Mouse (Mus musculus) heart, embryonic 11.5 days (tissue): Measurements from ENCODE around the gene Ankle2. TPM values are rescaled to one million over a fixed set of nuclear protein-coding genes. Genes with fewer than 3 reads are reported as not detected.

ENCODE experiments used
- ATAC-seq: fragments of 200-750 bp; cut with Nextera tagmentation; replicated peaks from 2 replicates; pipeline ENCODE4 v1.8.0; 2017; ENCODE audit warnings: moderate library complexity; ENCODE audit not compliant: insufficient number of reproducible peaks, low FRiP score, low TSS enrichment
- H3K27ac ChIP-seq: fragments of 300-500 bp; sonication (generic); 2 replicates; pipeline ENCODE4 v1.5.1; 2014; ENCODE audit warnings: mild to moderate bottlenecking, low read depth, low read length
- H3K27me3 ChIP-seq: fragments of 300-500 bp; sonication (generic); 2 replicates; pipeline ENCODE4 v1.6.1; 2014; ENCODE audit warnings: mild to moderate bottlenecking, low read length, mixed read lengths; ENCODE audit not compliant: control insufficient read depth, insufficient read depth
- H3K36me3 ChIP-seq: fragments of 300-500 bp; sonication (generic); 2 replicates; pipeline ENCODE4 v1.6.1; 2014; ENCODE audit warnings: mild to moderate bottlenecking, low read length, moderate library complexity, mixed read lengths; ENCODE audit not compliant: control insufficient read depth, insufficient read depth
- H3K4me1 ChIP-seq: fragments of 300-500 bp; sonication (generic); 2 replicates; pipeline ENCODE4 v1.6.1; 2014; ENCODE audit warnings: low read length; ENCODE audit not compliant: control insufficient read depth, insufficient read depth
- H3K4me2 ChIP-seq: fragments of 300-500 bp; sonication (generic); 2 replicates; pipeline ENCODE4 v1.6.1; 2014; ENCODE audit warnings: mild to moderate bottlenecking, moderate library complexity
- H3K4me3 ChIP-seq: fragments of 300-500 bp; sonication (generic); 2 replicates; pipeline ENCODE4 v1.5.1; 2014; ENCODE audit warnings: low read depth, low read length
- H3K9ac ChIP-seq: fragments of 300-500 bp; sonication (generic); 2 replicates; pipeline ENCODE4 v1.6.1; 2014; ENCODE audit warnings: mild to moderate bottlenecking, low read depth, low read length, moderate library complexity
- H3K9me3 ChIP-seq: fragments of 300-500 bp; sonication (generic); replicated peaks from 2 replicates; pipeline ENCODE4 v1.6.1; 2016; ENCODE audit warnings: low read length; ENCODE audit not compliant: control insufficient read depth
- WGBS: fragments of 180-500 bp; shearing (Covaris S2); extraction: QIAGEN DNeasy Blood & Tissue Kit; methylation state at CpG from one replicate; pipeline ENCODE4 v1.1.7; 2014; ENCODE audit not compliant: insufficient replicate concordance; 5-methylcytosine and 5-hydroxymethylcytosine counted together
- polyA plus RNA-seq: library from polyadenylated mRNA; unstranded; fragments of >200 nt; fragmentation: Nextera tagmentation; extraction: Ambion mirVana; gene quantifications from 2 replicates; pipeline ENCODE4 v1.2.1, GENCODE M21; 2014

The Ankle2 gene
- polyA plus RNA-seq, 1 experiment from 2014 or later = 28.7 TPM

GRCm38 (mm10) chr5:110286446-110287083, 55.8 kb downstream of the Ankle2 start:
- Histone ChIP-seq H3K4me1 (0 out of 2 replicates have a peak, but pooled peaks cover 4% of the 10 kb centered on the region), H3K27me3 (no peaks in the 10 kb centered on the region), H3K9me3 (no peaks in the 10 kb centered on the region), H3K4me2 (peak overlapping the region; percentile 94), H3K36me3 (peaks cover 2% of the 10 kb centered on the region; the same call in 1 of the 2 replicates), H3K9ac (peak overlapping the region; percentile 83), H3K4me3 (peak overlapping the region; percentile 66), H3K27ac (peak overlapping the region; percentile 58; the same call in 1 of the 2 replicates)
- peak; percentile 79 for ATAC-seq
- WGBS = 4% methylated on average over 30 of the region's 31 CpGs

DNA sequence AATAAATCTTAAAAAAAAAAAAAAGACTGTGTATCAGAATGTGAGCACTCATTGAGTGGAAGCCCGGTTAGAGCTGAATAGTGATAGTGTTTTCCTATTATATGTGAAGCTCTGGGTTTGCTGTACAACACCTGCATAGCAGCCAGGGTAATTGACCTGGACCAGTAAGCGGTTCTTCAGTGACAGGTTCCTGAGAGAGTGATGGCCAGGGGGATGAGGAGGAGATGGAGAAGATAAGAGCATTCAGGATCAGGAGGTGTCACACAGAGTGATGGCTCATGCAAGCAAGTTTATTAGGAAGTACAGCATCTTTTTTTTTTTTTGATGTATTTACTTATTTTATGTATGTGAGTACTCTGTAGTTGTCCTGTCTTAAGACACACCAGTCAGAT, 56.3 kb downstream of the Ankle2 start:
- H3K4me3 ChIP-seq = peak overlapping the region; percentile 66
- peak overlapping the region; percentile 94 for H3K4me2 ChIP-seq
- H3K9ac ChIP-seq = peak overlapping the region; percentile 43; the same call in 1 of the 2 replicates
- H3K27ac ChIP-seq = no peak overlapping the region
- H3K4me1 ChIP-seq = 0 out of 2 replicates have a peak, but pooled peaks cover 4% of the 10 kb centered on the region
- no peaks in the 10 kb centered on the region for H3K27me3 ChIP-seq
- H3K36me3 ChIP-seq = peaks cover 2% of the 10 kb centered on the region; the same call in 1 of the 2 replicates
- ATAC-seq = no peak
- no peaks in the 10 kb centered on the region for H3K9me3 ChIP-seq
- WGBS = 81% methylated on average over 2 of the region's 2 CpGs

- peaks cover 17% of the 10 kb centered on the region for H3K36me3 ChIP-seq
Observed at GRCm38 (mm10) chr5:110291649-110292048, 60.8 kb downstream of the Ankle2 start.

DNA sequence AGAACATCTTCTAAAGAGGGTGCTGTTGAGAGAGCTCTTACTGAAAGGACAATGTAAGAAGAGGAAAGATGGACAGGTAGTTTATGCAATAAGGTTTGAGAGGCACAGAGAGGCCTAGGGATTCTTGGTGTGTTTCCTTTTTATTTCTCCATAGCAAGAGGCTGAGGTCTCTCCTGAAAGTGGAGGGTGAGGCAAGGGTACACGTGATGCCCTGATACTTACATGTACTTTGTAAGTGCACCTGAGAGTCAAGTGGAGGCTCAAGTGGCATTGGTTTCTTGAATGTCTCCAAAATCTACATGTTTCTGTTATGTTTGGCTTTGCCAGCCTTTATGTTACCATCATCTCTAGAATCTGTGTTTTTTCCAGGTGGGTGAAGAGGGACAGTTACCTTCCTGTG, 65.8 kb downstream of the Ankle2 start:
- no peak overlapping the region for H3K4me3 ChIP-seq
- H3K4me2 ChIP-seq = no peak overlapping the region
- H3K9me3 ChIP-seq = no peaks in the 10 kb centered on the region
- H3K27ac ChIP-seq = no peak overlapping the region
- H3K36me3 ChIP-seq = peaks cover 33% of the 10 kb centered on the region
- no peak for ATAC-seq
- H3K4me1 ChIP-seq = no peaks in the 10 kb centered on the region
- no peaks in the 10 kb centered on the region for H3K27me3 ChIP-seq
- WGBS = 88% methylated on average over 1 of the region's 1 CpGs
- H3K9ac ChIP-seq = no peak overlapping the region

More at GRCm38 (mm10) chr5:110291649-110292048, 60.8 kb downstream of the Ankle2 start:
- no peak overlapping the region for H3K27ac ChIP-seq
- ATAC-seq = no peak
- H3K27me3 ChIP-seq = no peaks in the 10 kb centered on the region
- no peak overlapping the region for H3K4me3 ChIP-seq
- no peak overlapping the region for H3K9ac ChIP-seq
- H3K4me1 ChIP-seq = no peaks in the 10 kb centered on the region
- WGBS = 80% methylated on average over 1 of the region's 1 CpGs
- H3K9me3 ChIP-seq = no peaks in the 10 kb centered on the region
- H3K4me2 ChIP-seq = no peak overlapping the region

GRCm38 (mm10) chr5:110300591-110300990, 69.8 kb downstream of the Ankle2 start:
- WGBS = 90% methylated on average over 2 of the region's 2 CpGs
- Histone ChIP-seq H3K4me3 (no peak overlapping the region), H3K27me3 (no peaks in the 10 kb centered on the region), H3K9me3 (no peaks in the 10 kb centered on the region), H3K4me1 (no peaks in the 10 kb centered on the region), H3K4me2 (no peak overlapping the region), H3K27ac (no peak overlapping the region), H3K36me3 (peaks cover 30% of the 10 kb centered on the region), H3K9ac (no peak overlapping the region)
- ATAC-seq = no peak

Other genes starting within 250 kb of the Ankle2 start
- 13.3 and 15.5 TPM in 2 replicates for gene Zfp932, start 234.5 kb upstream of the Ankle2 start, polyA plus RNA-seq
- gene Gm17655, start 158.5 kb upstream of the Ankle2 start, polyA plus RNA-seq = 1.7 and 3.5 TPM in 2 replicates
- 0.24 and 1.0 TPM in 2 replicates for gene Gm35315, start 136.6 kb upstream of the Ankle2 start, polyA plus RNA-seq
- gene Plcxd1, start 131.0 kb upstream of the Ankle2 start, polyA plus RNA-seq = 0.32 and 0.33 TPM in 2 replicates
- gene Gtpbp6, start 122.8 kb upstream of the Ankle2 start, polyA plus RNA-seq = 18.1 and 19.8 TPM in 2 replicates
- 1.8 and 2.9 TPM in 2 replicates for gene Zfp605, start 120.9 kb upstream of the Ankle2 start, polyA plus RNA-seq
- gene Chfr, start 95.2 kb upstream of the Ankle2 start, polyA plus RNA-seq = 35.7 and 38.1 TPM in 2 replicates
- 19.2 and 20.9 TPM in 2 replicates for gene Golga3, start 54.3 kb upstream of the Ankle2 start, polyA plus RNA-seq
- 55.4 and 64.6 TPM in 2 replicates for gene Pgam5, start 38.9 kb downstream of the Ankle2 start, polyA plus RNA-seq
- 15.1 and 18.0 TPM in 2 replicates for gene Pxmp2, start 55.2 kb downstream of the Ankle2 start, polyA plus RNA-seq
- gene Pole, start 55.3 kb downstream of the Ankle2 start, polyA plus RNA-seq = 21.2 and 25.7 TPM in 2 replicates
- 0.27 TPM in 1 of 2 replicates, not detected in the other for gene P2rx2, start 112.2 kb downstream of the Ankle2 start, polyA plus RNA-seq
- gene Lrcol1, start 113.7 kb downstream of the Ankle2 start, polyA plus RNA-seq = not detected in 2 replicates
- gene Fbrsl1, start 217.5 kb downstream of the Ankle2 start, polyA plus RNA-seq = 8.1 and 10.2 TPM in 2 replicates